Mouse (Mus musculus): ENCODE measurements around the gene Plcd3. TPM values are rescaled to one million over a fixed set of nuclear protein-coding genes. Genes with fewer than 3 reads are reported as not detected.

Gene Plcd3
- polyA plus RNA-seq, 1 experiment from 2014 or later, result 6.5 TPM

DNA sequence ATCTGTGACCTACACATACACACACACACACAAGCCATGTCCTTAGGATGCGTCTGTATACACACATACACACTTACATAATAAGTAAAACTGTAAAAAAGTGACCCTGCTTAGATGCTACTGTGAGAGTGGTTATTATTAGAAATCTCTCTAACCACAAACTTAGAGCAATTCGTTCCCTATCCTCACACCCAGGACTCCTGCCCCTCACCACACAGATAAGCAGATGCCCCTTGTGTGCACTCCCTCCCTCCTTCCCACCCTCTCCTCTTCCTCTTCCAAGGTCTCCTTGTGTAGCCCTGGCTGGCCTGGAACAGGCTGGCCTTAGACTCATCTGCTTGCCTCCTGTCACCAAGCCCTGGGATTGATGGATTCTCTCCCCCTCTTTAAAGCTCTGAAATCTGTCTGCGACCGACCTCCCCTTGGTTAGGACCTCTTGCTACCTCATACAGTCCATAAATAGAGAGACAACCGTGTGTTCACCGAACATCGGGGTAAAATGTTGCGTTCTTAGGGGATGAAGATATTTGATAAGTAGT lies 34.6 kb upstream of the Plcd3 start:
- Histone ChIP-seq H3K9me3 (no peaks in the 10 kb centered on the region), H3K4me3 (no peak overlapping the region), H3K4me2 (no peak overlapping the region), H3K27me3 (no peaks in the 10 kb centered on the region), H3K27ac (no peak overlapping the region), H3K9ac (no peak overlapping the region), H3K4me1 (peaks cover 29% of the 10 kb centered on the region), H3K36me3 (peaks cover 17% of the 10 kb centered on the region)
- no peak for ATAC-seq (ENCODE audit: insufficient number of reproducible peaks, low FRiP score, low TSS enrichment, low read depth)
- WGBS, result 84% methylated on average over 8 of the region's 8 CpGs

DNA sequence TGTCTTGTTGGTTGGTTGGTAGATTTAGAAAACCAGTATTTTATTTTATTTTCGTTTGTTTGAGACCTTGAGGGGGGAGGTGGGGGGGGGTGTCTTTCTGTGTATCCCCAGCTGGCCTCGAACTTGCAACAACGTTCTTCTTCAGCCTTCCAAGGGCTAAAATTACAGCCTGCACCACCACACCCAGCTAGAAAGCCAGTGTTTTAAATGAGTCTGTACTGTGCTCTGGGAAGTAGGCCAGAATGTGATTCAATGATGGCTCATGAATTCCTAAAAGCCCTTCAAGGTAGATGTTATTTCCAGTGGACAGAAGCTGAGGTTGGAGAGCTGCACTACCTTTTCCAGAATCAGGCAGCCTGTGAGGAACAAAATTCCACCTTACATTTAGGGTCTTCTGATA lies 32.8 kb upstream of the Plcd3 start:
- H3K4me2 ChIP-seq, result peak overlapping the region; percentile 49; the same call in 1 of the 2 replicates
- H3K4me3 ChIP-seq, result no peak overlapping the region
- peaks cover 15% of the 10 kb centered on the region for H3K36me3 ChIP-seq
- H3K27ac ChIP-seq, result peak overlapping the region; percentile 80
- 53% methylated on average over 3 of the region's 3 CpGs for WGBS
- no peak for ATAC-seq (ENCODE audit: insufficient number of reproducible peaks, low FRiP score, low TSS enrichment, low read depth)
- no peaks in the 10 kb centered on the region for H3K27me3 ChIP-seq
- H3K9me3 ChIP-seq, result no peaks in the 10 kb centered on the region
- H3K9ac ChIP-seq, result no peak overlapping the region
- H3K4me1 ChIP-seq, result peaks cover 31% of the 10 kb centered on the region

DNA sequence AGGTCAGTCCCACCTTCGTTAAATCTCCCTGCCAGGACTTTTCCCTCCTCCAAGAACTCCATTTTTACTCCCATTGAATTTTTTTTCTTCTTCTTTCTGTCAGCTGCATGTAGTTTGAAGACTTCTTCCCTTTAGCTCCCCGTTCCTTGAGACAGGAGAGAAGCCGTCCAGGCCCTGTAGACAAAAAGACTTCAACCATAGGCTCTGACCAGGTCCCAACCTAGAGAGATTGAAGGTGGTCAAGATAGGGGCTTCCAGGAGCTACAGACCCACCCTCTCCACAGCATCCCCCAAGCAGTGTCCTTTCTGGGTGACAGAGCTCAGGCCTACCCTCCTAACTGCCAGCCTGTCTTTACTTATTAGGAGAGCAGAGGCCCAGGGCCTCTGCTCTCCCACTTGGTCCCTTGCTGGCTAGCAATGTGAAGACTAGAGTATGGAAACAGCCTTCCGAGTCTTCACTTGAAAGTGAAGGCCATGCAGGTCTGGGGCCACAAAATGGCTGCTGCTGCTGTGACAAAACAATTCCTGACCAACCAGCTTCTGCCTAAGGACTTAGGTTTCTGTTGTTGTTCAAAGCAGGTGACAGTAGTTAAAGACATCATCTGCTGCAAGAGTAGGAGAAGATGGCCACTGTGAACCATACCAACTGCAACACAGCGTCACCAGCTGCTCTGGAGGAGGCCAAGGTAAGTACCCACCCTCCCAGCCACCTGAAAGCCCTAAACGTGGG lies 32.2 kb upstream of the Plcd3 start:
- peak overlapping the region; percentile 49 for H3K4me2 ChIP-seq
- 51% methylated on average over 6 of the region's 6 CpGs for WGBS
- no peak for ATAC-seq (ENCODE audit: insufficient number of reproducible peaks, low FRiP score, low TSS enrichment, low read depth)

DNA sequence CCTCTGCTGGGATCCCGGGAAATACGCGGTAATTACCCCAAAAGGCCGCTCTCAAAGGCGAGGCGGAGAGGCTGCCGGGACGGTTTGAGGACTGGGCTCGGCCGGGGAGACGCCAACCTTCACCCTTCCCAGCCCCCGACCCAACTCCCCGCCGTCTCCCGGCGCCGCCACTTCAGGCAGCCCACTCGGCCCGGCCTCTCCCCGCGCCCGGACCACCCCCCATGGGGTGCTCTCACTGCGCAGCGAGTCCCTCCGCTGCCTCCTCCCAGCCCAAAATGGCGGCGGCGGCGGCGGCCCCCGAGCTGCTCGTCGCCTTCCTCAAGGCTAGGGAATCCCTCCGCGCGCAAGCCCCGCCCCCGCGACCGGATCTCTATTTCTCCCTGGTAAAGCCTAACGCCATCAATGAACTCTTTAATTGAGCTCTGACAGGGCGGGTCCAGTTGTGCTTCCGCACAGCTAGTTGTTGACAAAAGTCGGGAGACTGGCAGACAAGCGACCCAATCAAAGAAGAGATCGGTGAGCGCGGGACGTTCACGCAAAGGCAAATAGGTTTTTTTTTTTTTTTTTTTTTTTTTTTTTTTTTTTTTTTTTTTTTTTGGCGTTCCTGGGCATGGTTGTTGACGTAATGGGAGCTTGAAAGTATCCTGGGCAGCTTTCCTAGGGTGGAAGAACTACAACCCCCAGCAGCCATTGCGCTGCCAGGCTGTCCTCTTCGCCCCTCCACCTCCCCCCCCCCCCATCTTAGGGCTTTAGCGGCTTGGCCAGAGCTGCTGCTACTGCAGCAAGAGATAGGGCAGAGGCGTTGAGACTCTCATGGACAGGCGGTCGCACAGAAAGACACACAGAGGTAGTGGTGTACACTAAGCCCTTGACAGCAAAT lies 31.4 kb upstream of the Plcd3 start:
- ATAC-seq (ENCODE audit: insufficient number of reproducible peaks, low FRiP score, low TSS enrichment, low read depth), result peak; percentile 93
- H3K9ac ChIP-seq, result peak overlapping the region; percentile 99
- peak overlapping the region; percentile 95 for H3K27ac ChIP-seq
- H3K4me1 ChIP-seq, result peaks cover 31% of the 10 kb centered on the region
- whole genome bisulfite sequencing, result under 1% methylated on average over 56 of the region's 58 CpGs
- H3K27me3 ChIP-seq, result no peaks in the 10 kb centered on the region
- H3K4me3 ChIP-seq, result peak overlapping the region; percentile 84
- no peaks in the 10 kb centered on the region for H3K9me3 ChIP-seq
- peak overlapping the region; percentile 53 for H3K4me2 ChIP-seq
- H3K36me3 ChIP-seq, result 0 out of 2 replicates have a peak, but pooled peaks cover 6% of the 10 kb centered on the region

More for the DNA sequence above, 32.2 kb upstream of the Plcd3 start:
- Histone ChIP-seq H3K27me3 (no peaks in the 10 kb centered on the region), H3K36me3 (peaks cover 11% of the 10 kb centered on the region; the same call in 1 of the 2 replicates), H3K9me3 (no peaks in the 10 kb centered on the region), H3K27ac (peak overlapping the region; percentile 80), H3K4me3 (peak overlapping the region; percentile 35), H3K9ac (no peak overlapping the region), H3K4me1 (peaks cover 31% of the 10 kb centered on the region)

DNA sequence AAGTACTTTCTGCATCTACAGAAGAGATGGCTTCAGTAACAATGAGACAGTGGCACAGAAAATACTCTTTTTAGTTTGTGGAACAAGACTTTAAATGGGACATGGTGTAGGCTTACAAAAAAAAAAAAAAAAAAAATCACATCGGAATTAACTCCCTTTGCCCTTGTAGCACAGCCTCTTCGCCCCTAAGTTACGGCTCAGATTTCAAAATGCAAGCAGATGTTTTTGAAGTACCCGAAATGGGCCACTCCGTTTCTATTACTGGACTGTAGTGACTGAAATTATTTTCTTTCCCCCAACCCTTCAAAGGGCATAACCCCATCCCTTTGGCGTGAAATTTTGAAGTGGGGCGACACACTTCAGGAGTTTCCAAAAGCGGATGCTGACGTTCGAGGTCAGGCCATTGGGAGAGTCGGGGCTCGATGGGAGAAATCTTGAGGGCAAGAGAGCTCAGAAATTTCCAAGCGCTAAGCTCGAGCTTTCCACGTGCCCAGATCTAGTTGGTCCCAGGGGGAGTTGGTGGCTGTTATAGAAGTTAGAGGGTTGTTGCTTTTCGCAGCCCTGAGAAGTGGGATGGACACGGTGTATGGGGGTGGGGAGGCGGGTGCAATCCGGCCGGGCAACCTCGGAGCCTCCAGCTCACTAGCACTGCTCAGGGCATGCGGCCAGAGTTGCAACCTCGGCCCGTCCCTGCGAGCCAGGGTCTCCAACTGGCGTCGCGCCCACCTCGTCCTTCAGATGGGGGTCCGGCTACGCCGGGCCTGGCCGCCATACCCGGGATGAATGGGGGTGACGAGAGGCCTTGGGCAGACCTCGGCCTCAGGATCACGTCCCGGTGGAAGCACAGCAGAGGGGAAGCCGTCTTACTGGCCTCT lies 30.5 kb upstream of the Plcd3 start, which contains the start of gene Hexim2:
Gene Hexim2, plus strand, starts transcription at position 729 of the 875 bp plus-strand sequence.
- peak within 1 kb of the TSS; percentile 53 for H3K4me2 ChIP-seq
- peaks cover 31% of the 10 kb centered on the region for H3K4me1 ChIP-seq
- under 1% methylated on average over 39 of the region's 39 CpGs for WGBS
- 0 out of 2 replicates have a peak, but pooled peaks have one; percentile 32 for ATAC-seq (ENCODE audit: insufficient number of reproducible peaks, low FRiP score, low TSS enrichment, low read depth)
- H3K9me3 ChIP-seq, result no peaks in the 10 kb centered on the region
- H3K27me3 ChIP-seq, result no peaks in the 10 kb centered on the region
- 0 out of 2 replicates have a peak, but pooled peaks cover 6% of the 10 kb centered on the region for H3K36me3 ChIP-seq
- peak within 1 kb of the TSS; percentile 95 for H3K27ac ChIP-seq
- peak within 1 kb of the TSS; percentile 99 for H3K9ac ChIP-seq
- H3K4me3 ChIP-seq, result peak within 1 kb of the TSS; percentile 84

DNA sequence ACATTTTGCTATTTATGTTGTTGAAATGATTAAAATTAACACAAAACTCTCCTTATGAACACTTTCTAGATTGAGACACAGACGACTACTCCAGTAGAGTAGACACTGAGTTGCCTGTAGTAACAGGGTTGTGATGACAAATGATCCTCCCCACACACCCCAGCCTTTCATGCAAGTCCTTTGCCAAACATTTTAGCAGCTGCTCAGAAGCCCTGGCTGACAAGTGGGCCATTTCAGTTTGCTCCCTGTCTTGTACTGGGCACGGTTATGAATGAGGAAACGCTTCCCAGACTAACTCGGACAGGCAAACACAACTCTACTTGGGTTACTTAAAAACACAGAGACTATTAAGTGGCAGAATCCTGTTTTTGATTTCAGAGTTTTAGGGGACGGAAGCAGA lies 18.9 kb upstream of the Plcd3 start:
- WGBS, result 57% methylated on average over 5 of the region's 5 CpGs
- Histone ChIP-seq H3K4me1 (peaks cover 10% of the 10 kb centered on the region), H3K4me3 (no peak overlapping the region), H3K27ac (no peak overlapping the region), H3K9me3 (no peaks in the 10 kb centered on the region), H3K27me3 (no peaks in the 10 kb centered on the region), H3K9ac (no peak overlapping the region), H3K4me2 (no peak overlapping the region), H3K36me3 (no peaks in the 10 kb centered on the region)
- no peak for ATAC-seq (ENCODE audit: insufficient number of reproducible peaks, low FRiP score, low TSS enrichment, low read depth)

DNA sequence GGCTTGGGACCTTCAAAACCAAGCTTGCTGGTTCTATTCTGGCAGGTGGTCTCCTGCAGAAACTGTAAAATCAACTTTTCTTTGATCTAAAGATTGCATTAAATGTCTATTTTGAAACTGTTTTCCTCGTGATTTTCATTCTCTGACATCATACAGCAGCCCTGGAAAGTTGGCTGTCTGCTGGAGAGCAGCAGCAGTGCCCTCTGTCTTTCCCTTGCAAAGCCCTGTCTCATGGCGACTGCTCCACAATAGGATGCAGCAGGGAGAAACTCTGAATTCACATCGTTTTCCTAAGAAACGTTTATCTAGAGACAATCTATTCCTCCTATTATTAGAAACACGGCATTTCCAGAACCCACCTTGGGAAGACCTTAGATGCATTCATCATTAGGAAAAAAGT lies 18.2 kb upstream of the Plcd3 start:
- ATAC-seq (ENCODE audit: insufficient number of reproducible peaks, low FRiP score, low TSS enrichment, low read depth), result no peak
- no peak overlapping the region for H3K27ac ChIP-seq
- H3K4me2 ChIP-seq, result no peak overlapping the region
- H3K4me1 ChIP-seq, result peaks cover 13% of the 10 kb centered on the region
- H3K4me3 ChIP-seq, result no peak overlapping the region
- no peaks in the 10 kb centered on the region for H3K36me3 ChIP-seq
- WGBS, result 55% methylated on average over 5 of the region's 5 CpGs
- H3K27me3 ChIP-seq, result no peaks in the 10 kb centered on the region
- no peak overlapping the region for H3K9ac ChIP-seq
- H3K9me3 ChIP-seq, result no peaks in the 10 kb centered on the region

DNA sequence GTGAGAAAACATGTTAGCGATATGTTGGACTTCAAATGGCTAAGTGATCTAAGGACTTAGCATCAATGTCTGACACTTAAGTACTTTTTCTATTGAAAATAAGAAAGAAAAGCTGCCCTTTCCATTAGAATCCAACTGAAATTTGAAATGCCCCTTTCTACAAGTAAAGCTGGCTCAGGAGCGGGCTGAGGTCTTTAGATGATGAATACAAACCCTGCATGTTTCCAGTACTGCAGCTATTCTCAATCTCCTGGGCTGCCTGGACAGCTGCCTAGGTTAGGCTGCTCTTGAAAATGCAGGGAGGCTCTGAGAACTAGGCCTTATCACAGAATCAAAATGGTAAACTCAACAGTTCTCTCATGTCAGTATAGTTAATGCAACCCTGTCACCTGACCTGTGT lies 17.4 kb upstream of the Plcd3 start:
- ATAC-seq (ENCODE audit: insufficient number of reproducible peaks, low FRiP score, low TSS enrichment, low read depth), result no peak
- Histone ChIP-seq H3K4me2 (peak overlapping the region; percentile 83), H3K27ac (no peak overlapping the region), H3K4me1 (peaks cover 19% of the 10 kb centered on the region), H3K27me3 (no peaks in the 10 kb centered on the region; the same call in 1 of the 2 replicates), H3K4me3 (peak overlapping the region; percentile 67; the same call in 1 of the 2 replicates), H3K36me3 (no peaks in the 10 kb centered on the region), H3K9me3 (no peaks in the 10 kb centered on the region), H3K9ac (no peak overlapping the region)
- WGBS, result 78% methylated on average over 2 of the region's 2 CpGs

DNA sequence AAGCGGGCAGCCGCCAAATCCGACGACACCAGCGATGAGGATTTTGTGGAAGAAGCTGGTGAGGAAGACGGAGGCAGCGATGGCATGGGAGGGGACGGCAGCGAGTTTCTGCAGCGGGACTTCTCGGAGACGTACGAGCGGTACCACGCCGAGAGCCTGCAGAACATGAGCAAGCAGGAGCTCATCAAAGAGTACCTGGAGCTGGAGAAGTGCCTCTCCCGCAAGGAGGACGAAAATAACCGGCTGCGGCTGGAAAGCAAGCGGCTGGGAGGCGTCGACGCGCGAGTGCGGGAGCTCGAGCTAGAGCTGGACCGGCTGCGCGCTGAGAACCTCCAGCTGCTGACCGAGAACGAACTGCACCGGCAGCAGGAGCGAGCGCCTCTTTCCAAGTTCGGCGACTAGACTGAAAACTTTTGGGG lies 16.1 kb upstream of the Plcd3 start:
- under 1% methylated on average over 38 of the region's 38 CpGs for whole genome bisulfite sequencing
- peaks cover 31% of the 10 kb centered on the region for H3K4me1 ChIP-seq
- H3K36me3 ChIP-seq, result no peaks in the 10 kb centered on the region
- no peaks in the 10 kb centered on the region for H3K9me3 ChIP-seq
- no peak for ATAC-seq (ENCODE audit: insufficient number of reproducible peaks, low FRiP score, low TSS enrichment, low read depth)
- H3K4me3 ChIP-seq, result peak overlapping the region; percentile 67
- peak overlapping the region; percentile 83 for H3K4me2 ChIP-seq
- peak overlapping the region; percentile 94 for H3K27ac ChIP-seq
- H3K9ac ChIP-seq, result peak overlapping the region; percentile 72
- no peaks in the 10 kb centered on the region; the same call in 1 of the 2 replicates for H3K27me3 ChIP-seq

DNA sequence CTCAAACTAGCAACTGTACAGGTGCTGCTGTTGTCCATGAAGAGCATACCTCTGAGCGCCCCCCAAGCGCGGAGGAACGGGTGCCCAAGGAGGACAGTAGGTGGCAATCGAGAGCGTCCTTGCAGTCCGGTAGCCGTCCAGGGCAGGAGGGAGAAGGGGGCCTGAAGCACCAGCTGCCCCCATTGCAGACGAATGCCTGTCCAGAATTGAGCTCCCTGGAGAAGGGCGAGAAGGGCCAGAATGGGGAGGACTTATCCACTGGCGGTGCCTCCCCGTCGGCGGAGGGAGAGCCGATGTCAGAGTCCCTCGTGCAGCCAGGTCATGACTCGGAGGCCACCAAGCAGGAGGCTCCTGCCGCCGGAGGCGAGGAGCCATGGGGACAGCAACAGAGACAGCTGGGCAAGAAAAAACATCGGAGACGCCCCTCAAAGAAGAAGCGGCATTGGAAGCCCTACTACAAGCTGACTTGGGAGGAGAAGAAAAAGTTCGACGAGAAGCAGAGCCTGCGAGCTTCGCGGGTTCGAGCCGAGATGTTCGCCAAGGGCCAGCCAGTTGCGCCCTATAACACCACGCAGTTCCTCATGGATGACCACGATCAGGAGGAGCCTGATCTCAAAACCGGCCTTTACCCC lies 15.6 kb upstream of the Plcd3 start:
- no peak for ATAC-seq (ENCODE audit: insufficient number of reproducible peaks, low FRiP score, low TSS enrichment, low read depth)

More for the DNA sequence above, 15.6 kb upstream of the Plcd3 start:
- Histone ChIP-seq H3K36me3 (no peaks in the 10 kb centered on the region), H3K9me3 (no peaks in the 10 kb centered on the region), H3K4me1 (peaks cover 36% of the 10 kb centered on the region), H3K4me2 (peak overlapping the region; percentile 83), H3K27ac (peak overlapping the region; percentile 94), H3K4me3 (peak overlapping the region; percentile 67), H3K9ac (peak overlapping the region; percentile 72), H3K27me3 (no peaks in the 10 kb centered on the region; the same call in 1 of the 2 replicates)
- WGBS, result 0% methylated on average over 35 of the region's 35 CpGs

All from limb, embryonic 15.5 days (tissue).